Mouse (Mus musculus) kidney, adult 18-20 months (tissue): ENCODE measurements at regions not wholly inside any gene's neighbourhood (a gene's known extent, or its start where the extent isn't known, plus 50 kb on each side); places are given as distances from the start of the nearest gene placed in this dataset.

Experiments
- DNase-seq: peaks from one replicate; pipeline ENCODE4 v3.0.0; 2021

- peak; percentile 56 for DNase-seq
Measured at GRCm38 (mm10) chr2:178668451-178668850, 238.1 kb downstream of the Cdh26 start.

GRCm38 (mm10) chr2:178670952-178671351 is 240.6 kb downstream of the Cdh26 start:
- DNase-seq = no peak

- no peak for DNase-seq
Measured at GRCm38 (mm10) chr2:178673621-178674020, 243.3 kb downstream of the Cdh26 start.

GRCm38 (mm10) chr2:178674621-178675020 is 244.3 kb downstream of the Cdh26 start:
- DNase-seq = no peak

- no peak for DNase-seq
Measured at GRCm38 (mm10) chr2:178676970-178677369, 246.6 kb downstream of the Cdh26 start.

- no peak for DNase-seq
Measured at GRCm38 (mm10) chr2:178680368-178680767, 250.0 kb downstream of the Cdh26 start.

GRCm38 (mm10) chr2:178684026-178684958 is 254.0 kb downstream of the Cdh26 start:
- DNase-seq = peak; percentile 59

GRCm38 (mm10) chr2:178685211-178685610 is 254.9 kb downstream of the Cdh26 start:
- no peak for DNase-seq

GRCm38 (mm10) chr2:178686167-178686601 is 255.9 kb downstream of the Cdh26 start:
- DNase-seq = no peak

- DNase-seq = no peak
Measured at GRCm38 (mm10) chr2:178688586-178688985, 258.3 kb downstream of the Cdh26 start.

- no peak for DNase-seq
Measured at GRCm38 (mm10) chr2:178691190-178691864, 261.0 kb downstream of the Cdh26 start.

- no peak for DNase-seq
Measured at GRCm38 (mm10) chr2:178691865-178692228, 261.5 kb downstream of the Cdh26 start.

GRCm38 (mm10) chr2:178692231-178692630 is 261.9 kb downstream of the Cdh26 start:
- DNase-seq = no peak

- DNase-seq = peak; percentile 43
Measured at GRCm38 (mm10) chr2:178698648-178699047, 268.3 kb downstream of the Cdh26 start.

GRCm38 (mm10) chr2:178700825-178701224 is 270.5 kb downstream of the Cdh26 start:
- no peak for DNase-seq

- no peak for DNase-seq
Measured at GRCm38 (mm10) chr2:178704510-178704909, 274.2 kb downstream of the Cdh26 start.

- DNase-seq = no peak
Measured at GRCm38 (mm10) chr2:178708649-178709048, 278.3 kb downstream of the Cdh26 start.

- DNase-seq = no peak
Measured at GRCm38 (mm10) chr2:178709192-178709881, 279.0 kb downstream of the Cdh26 start.

GRCm38 (mm10) chr2:178710001-178710400 is 279.7 kb downstream of the Cdh26 start:
- no peak for DNase-seq

GRCm38 (mm10) chr2:178711587-178712080 is 281.3 kb downstream of the Cdh26 start:
- no peak for DNase-seq

- DNase-seq = no peak
Measured at GRCm38 (mm10) chr2:178712391-178712892, 282.1 kb downstream of the Cdh26 start.

- DNase-seq = no peak
Measured at GRCm38 (mm10) chr2:178715500-178716245, 285.3 kb downstream of the Cdh26 start.
